ENCODE assay signal across 27 mouse cellular contexts in the genomic region with DNA sequence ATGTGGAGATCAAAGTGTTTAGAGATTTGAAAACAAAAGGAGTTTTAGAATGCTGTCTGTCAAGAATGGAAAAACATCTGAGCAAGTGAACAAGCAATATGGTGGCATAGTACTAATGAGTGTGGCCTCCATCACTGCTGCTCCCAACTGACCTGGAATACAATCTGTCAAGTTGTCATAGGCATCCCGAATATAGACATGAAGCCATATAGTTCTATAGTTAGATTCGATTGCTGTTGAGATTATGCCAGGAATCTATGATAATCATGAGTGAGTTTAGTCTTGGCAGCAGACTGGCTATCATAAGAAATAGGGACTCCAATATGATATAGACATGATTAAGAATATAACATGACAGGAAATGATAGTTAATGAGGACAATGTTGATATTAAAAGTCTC.
"Had no signal": no experiment of that assay in that cellular context is flagged by ENCODE, and none has a peak within 500 bp of the region (broad histone marks: within the 10 kb centered on the region; RNA-seq: fewer than 3 reads in every experiment).

No protein-coding gene starts in this region.

- H3K27ac ChIP-seq: heart, adult 2 months; heart, embryonic 13.5 days; heart, embryonic 15.5 days; hindbrain, embryonic 13.5 days; hindbrain, embryonic 15.5 days; hindbrain, postnatal 0 days; layer of hippocampus, adult 2 months; left cerebral cortex, adult 2 months; limb, embryonic 10.5 days; limb, embryonic 12.5 days; liver, embryonic 13.5 days; liver, embryonic 15.5 days had no signal

- H3K4me2 ChIP-seq: heart, embryonic 11.5 days; heart, embryonic 13.5 days; heart, embryonic 15.5 days; hindbrain, embryonic 13.5 days; hindbrain, embryonic 15.5 days; limb, embryonic 12.5 days; liver, embryonic 11.5 days; liver, embryonic 13.5 days; liver, embryonic 15.5 days had no signal

- H3K9ac ChIP-seq: heart, embryonic 13.5 days; heart, embryonic 15.5 days; hindbrain, embryonic 13.5 days; hindbrain, embryonic 15.5 days; limb, embryonic 12.5 days; liver, embryonic 13.5 days; liver, embryonic 15.5 days had no signal

- H3K4me1 ChIP-seq: heart, embryonic 13.5 days; heart, embryonic 15.5 days; hindbrain, embryonic 13.5 days; hindbrain, embryonic 15.5 days; limb, embryonic 10.5 days; limb, embryonic 12.5 days; liver, embryonic 13.5 days; liver, embryonic 15.5 days had no signal

- H3K27me3 ChIP-seq: heart, embryonic 13.5 days; heart, embryonic 15.5 days; hindbrain, embryonic 13.5 days; hindbrain, embryonic 15.5 days; limb, embryonic 12.5 days; liver, embryonic 13.5 days; liver, embryonic 15.5 days had no signal

- H3K4me3 ChIP-seq: heart, adult 2 months; heart, embryonic 13.5 days; heart, embryonic 15.5 days; hindbrain, embryonic 13.5 days; hindbrain, embryonic 15.5 days; layer of hippocampus, adult 2 months; left cerebral cortex, adult 2 months; limb, embryonic 10.5 days; limb, embryonic 12.5 days; liver, embryonic 13.5 days; liver, embryonic 15.5 days had no signal

- H3K9me3 ChIP-seq: heart, embryonic 13.5 days; heart, embryonic 15.5 days; hindbrain, embryonic 13.5 days; hindbrain, embryonic 15.5 days; limb, embryonic 10.5 days; limb, embryonic 12.5 days; liver, embryonic 13.5 days; liver, embryonic 15.5 days had no signal

- H3K36me3 ChIP-seq: heart, embryonic 13.5 days; heart, embryonic 15.5 days; hindbrain, embryonic 13.5 days; hindbrain, embryonic 15.5 days; limb, embryonic 10.5 days; limb, embryonic 12.5 days; liver, embryonic 13.5 days; liver, embryonic 15.5 days had no signal

- ATAC-seq: hindbrain, postnatal 0 days; intestine, embryonic 16.5 days had no signal

- DNase-seq: gastrocnemius, postnatal 14 days; gastrocnemius, postnatal 36 days; heart, adult 11 months; heart, adult 2 months; heart, postnatal 14 days; heart, postnatal 36 days; kidney, adult 11 months; kidney, adult 2 months; kidney, adult 9 months; kidney, postnatal 10 days; kidney, postnatal 25 days; kidney, postnatal 4 days; liver; liver, embryonic 13.5 days had no signal
